Mouse (Mus musculus): ENCODE results near the gene Mogat1. TPM values are rescaled to one million over a fixed set of nuclear protein-coding genes. Genes with fewer than 3 reads are reported as not detected.
"Not testable (repeated sequence)": the region's sequence is repeated elsewhere in the genome, so short reads cannot be mapped to it uniquely, and the experiment has no call there.

Mogat1 gene
- total and polyA plus RNA-seq, 2 experiments from 2014 or later: 0.49 TPM; not detected in 1

- H3K27ac ChIP-seq: no peak overlapping the region
- H3K4me3 ChIP-seq (ENCODE audit: low read length): peak overlapping the region; percentile 38
- no peak overlapping the region for H3K9ac ChIP-seq (replicated peaks; ENCODE audit: low read length)
- ATAC-seq: peak; percentile 46; the same call in 1 of the 2 replicates
- peak; percentile 86 for DNase-seq (ENCODE audit: low spot score)
- no peaks in the 10 kb centered on the region for H3K36me3 ChIP-seq (ENCODE audit: insufficient read depth, low read length)
- H3K4me1 ChIP-seq (ENCODE audit: insufficient read depth, low read length): no peaks in the 10 kb centered on the region; the same call in 1 of the 2 replicates
- peak; percentile 82 for TF ChIP-seq CTCF (IDR thresholded peaks at IDR 0.05; ENCODE audit: low read depth)
- WGBS: 30% methylated on average over 19 of the region's 19 CpGs
- H3K9me3 ChIP-seq (ENCODE audit: low read length): no peaks in the 10 kb centered on the region
- peak overlapping the region; percentile 80 for H3K4me2 ChIP-seq (ENCODE audit: low read depth, low read length)
- H3K27me3 ChIP-seq (ENCODE audit: insufficient read depth, low read length): no peaks in the 10 kb centered on the region
Observed at GRCm38 (mm10) chr1:78536310-78537164, 25.7 kb downstream of the Mogat1 start.

GRCm38 (mm10) chr1:78537494-78538010, 26.8 kb downstream of the Mogat1 start:
- 2% methylated on average over 16 of the region's 16 CpGs for WGBS
- Histone ChIP-seq H3K36me3 (ENCODE audit: insufficient read depth, low read length) (no peaks in the 10 kb centered on the region), H3K4me1 (ENCODE audit: insufficient read depth, low read length) (no peaks in the 10 kb centered on the region; the same call in 1 of the 2 replicates), H3K27me3 (ENCODE audit: insufficient read depth, low read length) (no peaks in the 10 kb centered on the region), H3K9me3 (ENCODE audit: low read length) (no peaks in the 10 kb centered on the region), H3K4me2 (ENCODE audit: low read depth, low read length) (peak overlapping the region; percentile 80), H3K4me3 (ENCODE audit: low read length) (peak overlapping the region; percentile 38), H3K9ac (replicated peaks; ENCODE audit: low read length) (peak overlapping the region; percentile 47), H3K27ac (peak overlapping the region; percentile 51; the same call in 1 of the 2 replicates)
- DNase-seq (ENCODE audit: low spot score): peak; percentile 80
- no peak for TF ChIP-seq CTCF (IDR thresholded peaks at IDR 0.05; ENCODE audit: low read depth)
- ATAC-seq: peak; percentile 94

GRCm38 (mm10) chr1:78538396-78538795, 27.6 kb downstream of the Mogat1 start:
- H3K27me3 ChIP-seq (ENCODE audit: insufficient read depth, low read length): no peaks in the 10 kb centered on the region
- H3K9me3 ChIP-seq (ENCODE audit: low read length): no peaks in the 10 kb centered on the region
- ATAC-seq: no peak
- H3K4me1 ChIP-seq (ENCODE audit: insufficient read depth, low read length): no peaks in the 10 kb centered on the region; the same call in 1 of the 2 replicates
- H3K4me3 ChIP-seq (ENCODE audit: low read length): no peak overlapping the region
- peak; percentile 7 for DNase-seq (ENCODE audit: low spot score)
- no peak overlapping the region for H3K27ac ChIP-seq
- H3K9ac ChIP-seq (replicated peaks; ENCODE audit: low read length): 0 out of 2 replicates have a peak overlapping the region, but pooled peaks have one; percentile 47
- 0 out of 2 replicates have a peak overlapping the region, but pooled peaks have one; percentile 80 for H3K4me2 ChIP-seq (ENCODE audit: low read depth, low read length)
- WGBS: 47% methylated on average over 5 of the region's 5 CpGs
- H3K36me3 ChIP-seq (ENCODE audit: insufficient read depth, low read length): no peaks in the 10 kb centered on the region
- no peak for TF ChIP-seq CTCF (IDR thresholded peaks at IDR 0.05; ENCODE audit: low read depth)

- H3K27ac ChIP-seq: no peak overlapping the region
- H3K36me3 ChIP-seq (ENCODE audit: insufficient read depth, low read length): no peaks in the 10 kb centered on the region
- no peak for TF ChIP-seq CTCF (IDR thresholded peaks at IDR 0.05; ENCODE audit: low read depth)
- H3K4me3 ChIP-seq (ENCODE audit: low read length): no peak overlapping the region
- H3K27me3 ChIP-seq (ENCODE audit: insufficient read depth, low read length): no peaks in the 10 kb centered on the region
- no peaks in the 10 kb centered on the region for H3K9me3 ChIP-seq (ENCODE audit: low read length)
- no peak for ATAC-seq
- no peak overlapping the region for H3K4me2 ChIP-seq (ENCODE audit: low read depth, low read length)
- H3K9ac ChIP-seq (replicated peaks; ENCODE audit: low read length): no peak overlapping the region
- DNase-seq (ENCODE audit: low spot score): no peak
- 79% methylated on average over 6 of the region's 6 CpGs for whole genome bisulfite sequencing
- no peaks in the 10 kb centered on the region; the same call in 1 of the 2 replicates for H3K4me1 ChIP-seq (ENCODE audit: insufficient read depth, low read length)
Observed at GRCm38 (mm10) chr1:78539166-78539565, 28.4 kb downstream of the Mogat1 start.

DNA sequence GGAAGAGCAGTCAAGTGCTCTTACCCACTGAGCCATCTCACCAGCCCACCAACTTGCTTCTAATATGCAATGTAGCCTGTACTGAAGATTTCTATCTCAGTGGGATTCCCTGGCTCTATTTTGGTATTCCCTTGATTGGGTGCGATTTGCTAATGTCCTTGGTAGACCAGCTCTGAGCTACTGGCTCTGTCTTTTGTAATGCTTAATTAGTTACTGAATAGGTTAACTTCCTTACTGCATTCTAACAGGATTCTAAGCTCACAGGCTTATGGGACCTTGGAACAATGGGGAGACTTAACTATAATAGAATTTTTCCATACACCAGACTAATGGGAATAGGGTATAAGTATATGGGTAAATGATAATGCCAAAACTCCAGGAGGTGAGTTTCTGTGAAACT, 32.8 kb downstream of the Mogat1 start:
- ATAC-seq: not testable (repeated sequence)

DNA sequence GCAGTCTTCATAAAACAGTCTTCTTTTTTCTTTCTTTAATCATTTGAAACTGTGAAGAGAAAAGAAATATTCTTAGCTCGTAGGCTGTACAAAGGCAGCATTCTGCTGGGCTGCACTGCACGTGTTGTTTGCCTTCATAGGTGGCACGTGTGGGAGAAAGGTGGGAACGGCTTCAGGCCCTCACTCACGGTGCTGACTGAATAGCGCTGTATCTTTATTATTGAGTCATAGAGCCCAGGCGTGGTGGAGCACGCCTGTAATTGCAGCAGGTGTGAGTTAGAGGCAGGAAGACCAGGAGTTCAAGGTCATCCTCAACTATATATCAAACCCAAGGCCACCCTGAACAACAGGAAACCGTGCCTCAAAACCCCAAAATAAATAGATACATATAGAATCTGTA, 35.5 kb downstream of the Mogat1 start:
- H3K27ac ChIP-seq: no peak overlapping the region
- H3K4me1 ChIP-seq (ENCODE audit: insufficient read depth, low read length): no peaks in the 10 kb centered on the region
- no peak for DNase-seq (ENCODE audit: low spot score)
- H3K4me3 ChIP-seq (ENCODE audit: low read length): no peak overlapping the region
- no peaks in the 10 kb centered on the region for H3K27me3 ChIP-seq (ENCODE audit: insufficient read depth, low read length)
- no peak for ATAC-seq
- H3K9ac ChIP-seq (replicated peaks; ENCODE audit: low read length): no peak overlapping the region
- no peak overlapping the region for H3K4me2 ChIP-seq (ENCODE audit: low read depth, low read length)
- no peaks in the 10 kb centered on the region for H3K9me3 ChIP-seq (ENCODE audit: low read length)
- no peak for TF ChIP-seq CTCF (IDR thresholded peaks at IDR 0.05; ENCODE audit: low read depth)
- H3K36me3 ChIP-seq (ENCODE audit: insufficient read depth, low read length): no peaks in the 10 kb centered on the region
- WGBS: 88% methylated on average over 9 of the region's 9 CpGs

More for the DNA sequence above, 32.8 kb downstream of the Mogat1 start:
- H3K4me2 ChIP-seq (ENCODE audit: low read depth, low read length); H3K27me3 ChIP-seq (ENCODE audit: insufficient read depth, low read length); H3K4me3 ChIP-seq (ENCODE audit: low read length); H3K4me1 ChIP-seq (ENCODE audit: insufficient read depth, low read length); DNase-seq (ENCODE audit: low spot score); H3K36me3 ChIP-seq (ENCODE audit: insufficient read depth, low read length); H3K27ac ChIP-seq; H3K9ac ChIP-seq (replicated peaks; ENCODE audit: low read length); H3K9me3 ChIP-seq (ENCODE audit: low read length): not testable (repeated sequence)
- 64% methylated on average over 1 of the region's 1 CpGs for WGBS
